Mouse (Mus musculus) heart, postnatal 0 days (tissue): ENCODE measurements around the gene Acvrl1.

Experiments
- CTCF ChIP-seq: IDR thresholded peaks from 2 replicates; pipeline ENCODE4 v1.5.1; 2016; ENCODE audit warnings: antibody characterized with exemption, control low read depth, low read depth
- EP300 ChIP-seq: IDR thresholded peaks from 2 replicates; pipeline ENCODE4 v1.6.1; 2016; ENCODE audit warnings: antibody characterized with exemption, low read depth

DNA sequence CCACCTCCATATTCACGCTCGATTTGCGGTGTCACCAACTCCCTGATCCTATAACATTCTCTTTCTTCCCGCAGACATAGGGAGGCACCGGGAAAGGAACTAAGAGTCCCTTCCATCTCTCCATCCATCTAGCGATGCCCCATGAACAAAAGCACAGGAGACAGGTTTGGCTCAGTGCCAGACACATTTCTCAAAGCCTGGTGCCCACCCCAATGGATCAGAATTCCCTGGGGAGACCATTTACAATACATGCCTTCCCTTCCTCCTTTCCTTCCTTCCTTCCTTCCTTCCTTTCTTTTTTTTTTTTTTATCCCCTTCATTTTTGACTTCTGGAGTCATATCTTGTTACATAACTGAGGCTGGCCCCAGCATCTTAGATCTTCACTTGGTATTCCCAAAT is 3.7 kb downstream of the Acvrl1 start:
- TF ChIP-seq EP300 (no peak), CTCF (no peak)
